Mouse (Mus musculus) midbrain, embryonic 11.5 days (tissue): Measurements from ENCODE around the gene Cyp2f2. TPM values are rescaled to one million over a fixed set of nuclear protein-coding genes. Genes with fewer than 3 reads are reported as not detected.

Experiments used
- ATAC-seq: fragments of 200-750 bp; cut with Nextera tagmentation; 2 replicates; pipeline ENCODE4 v1.8.0; 2017; ENCODE audit warnings: moderate TSS enrichment, moderate library complexity; ENCODE audit not compliant: low FRiP score
- DNase-seq: peaks from one replicate; pipeline ENCODE4 v3.0.0; 2015; ENCODE audit warnings: low spot score; ENCODE audit errors: missing footprints
- H3K27ac ChIP-seq: fragments of 300-500 bp; sonication (generic); 2 replicates; pipeline ENCODE4 v1.5.1; 2014; ENCODE audit warnings: low read depth, low read length
- H3K27me3 ChIP-seq: fragments of 300-500 bp; sonication (generic); 2 replicates; pipeline ENCODE4 v1.6.1; 2014; ENCODE audit warnings: mild to moderate bottlenecking, low read length, moderate library complexity, mixed read lengths; ENCODE audit not compliant: control insufficient read depth, insufficient read depth
- H3K36me3 ChIP-seq: fragments of 300-500 bp; sonication (generic); 2 replicates; pipeline ENCODE4 v1.6.1; 2014; ENCODE audit warnings: mild to moderate bottlenecking, low read length, moderate library complexity, mixed read lengths; ENCODE audit not compliant: control insufficient read depth, insufficient read depth
- H3K4me1 ChIP-seq: fragments of 300-500 bp; sonication (generic); 2 replicates; pipeline ENCODE4 v1.6.1; 2014; ENCODE audit warnings: low read length; ENCODE audit not compliant: control insufficient read depth, insufficient read depth
- H3K4me2 ChIP-seq: fragments of 300-500 bp; sonication (generic); 2 replicates; pipeline ENCODE4 v1.6.1; 2014; ENCODE audit warnings: mild to moderate bottlenecking, moderate library complexity
- H3K4me3 ChIP-seq: fragments of 300-500 bp; sonication (generic); 2 replicates; pipeline ENCODE4 v1.5.1; 2014; ENCODE audit warnings: low read depth, low read length
- H3K9ac ChIP-seq: fragments of 300-500 bp; sonication (generic); 2 replicates; pipeline ENCODE4 v1.6.1; 2014; ENCODE audit warnings: low read length
- H3K9me3 ChIP-seq: fragments of 300-500 bp; sonication (generic); 2 replicates; pipeline ENCODE4 v1.6.1; 2016; ENCODE audit warnings: low read length; ENCODE audit not compliant: control insufficient read depth
- WGBS: fragments of 180-500 bp; shearing (Covaris S2); extraction: QIAGEN DNeasy Blood & Tissue Kit; methylation state at CpG from one replicate; pipeline ENCODE4 v1.1.7; 2014; 5-methylcytosine and 5-hydroxymethylcytosine counted together
- microRNA-seq: library from miRNA; unstranded; fragments of <30 nt; microRNA quantifications from one replicate; pipeline ENCODE4, GENCODE M21; 2017
- polyA plus RNA-seq: library from polyadenylated mRNA; unstranded; fragments of >200 nt; fragmentation: Nextera tagmentation; extraction: Ambion mirVana; gene quantifications from 2 replicates; pipeline ENCODE4 v1.2.1, GENCODE M21; 2014

Cyp2f2 gene
- polyA plus RNA-seq, 1 experiment from 2014 or later = not detected

DNA sequence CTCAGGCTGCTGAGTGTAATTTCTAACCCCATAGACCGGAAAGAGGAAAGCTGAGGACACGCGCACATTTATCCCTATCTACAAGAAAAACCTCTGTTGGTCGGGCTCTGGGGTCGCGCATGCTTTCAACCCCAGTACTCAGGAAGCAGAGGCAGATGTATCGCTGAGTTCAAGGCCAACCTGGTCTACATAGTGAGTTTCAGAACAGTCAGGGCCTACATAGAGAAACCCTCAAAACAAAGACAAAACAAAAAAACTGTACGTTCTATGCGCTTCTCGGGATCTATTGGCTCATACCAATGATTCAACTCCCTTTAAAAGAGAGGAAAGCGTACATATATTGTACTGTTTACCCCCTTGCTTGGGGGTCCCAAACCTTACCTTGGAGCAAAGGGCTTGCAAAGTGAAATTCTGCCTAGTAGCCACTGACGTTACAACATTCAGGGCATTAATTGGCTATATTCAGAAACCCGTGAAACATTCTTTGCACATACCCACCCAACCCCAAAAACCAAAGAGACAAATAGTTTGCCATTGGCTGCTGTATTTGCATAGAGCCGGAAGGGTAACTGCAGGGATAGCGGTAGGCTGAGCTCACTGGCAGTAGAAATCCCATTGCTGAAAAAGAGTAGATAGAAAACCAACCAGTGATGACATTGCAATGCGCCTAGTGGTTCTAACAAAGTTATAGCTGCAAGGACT is 59.7 kb downstream of the Cyp2f2 start:
- peak overlapping the region; percentile 69 for H3K27ac ChIP-seq
- DNase-seq = no peak
- H3K36me3 ChIP-seq = no peaks in the 10 kb centered on the region; the same call in 1 of the 2 replicates
- no peaks in the 10 kb centered on the region for H3K9me3 ChIP-seq
- H3K4me2 ChIP-seq = peak overlapping the region; percentile 50
- H3K4me1 ChIP-seq = peaks cover 8% of the 10 kb centered on the region
- 48% methylated on average over 16 of the region's 16 CpGs for WGBS
- H3K4me3 ChIP-seq = peak overlapping the region; percentile 72
- no peaks in the 10 kb centered on the region for H3K27me3 ChIP-seq
- ATAC-seq = no peak
- H3K9ac ChIP-seq = peak overlapping the region; percentile 58

DNA sequence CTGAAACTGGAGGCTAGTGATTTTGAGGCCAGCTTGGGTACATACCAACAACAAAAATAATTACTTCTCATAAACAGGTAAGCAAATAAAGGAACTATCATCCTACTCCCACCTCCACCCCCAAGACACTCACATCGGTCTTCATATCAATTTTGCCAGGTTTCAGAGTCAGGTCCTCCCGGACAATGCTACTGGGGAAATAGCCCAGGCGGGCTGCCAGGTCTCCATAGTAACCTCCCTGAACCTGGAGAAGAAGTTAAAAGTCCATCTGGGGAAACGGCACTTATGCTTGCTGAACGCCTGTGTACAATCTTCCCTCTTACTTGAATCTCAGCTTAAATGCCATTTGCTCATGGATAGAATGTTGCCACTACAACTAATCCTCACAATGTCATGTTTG is 60.3 kb downstream of the Cyp2f2 start:
- no peak overlapping the region for H3K9ac ChIP-seq
- peaks cover 8% of the 10 kb centered on the region for H3K4me1 ChIP-seq
- no peak overlapping the region for H3K4me2 ChIP-seq
- no peaks in the 10 kb centered on the region for H3K9me3 ChIP-seq
- no peaks in the 10 kb centered on the region for H3K27me3 ChIP-seq
- H3K27ac ChIP-seq = no peak overlapping the region
- peaks cover 5% of the 10 kb centered on the region for H3K36me3 ChIP-seq
- 58% methylated on average over 5 of the region's 5 CpGs for WGBS
- no peak for ATAC-seq
- no peak overlapping the region for H3K4me3 ChIP-seq
- peak; percentile 41 for DNase-seq

DNA sequence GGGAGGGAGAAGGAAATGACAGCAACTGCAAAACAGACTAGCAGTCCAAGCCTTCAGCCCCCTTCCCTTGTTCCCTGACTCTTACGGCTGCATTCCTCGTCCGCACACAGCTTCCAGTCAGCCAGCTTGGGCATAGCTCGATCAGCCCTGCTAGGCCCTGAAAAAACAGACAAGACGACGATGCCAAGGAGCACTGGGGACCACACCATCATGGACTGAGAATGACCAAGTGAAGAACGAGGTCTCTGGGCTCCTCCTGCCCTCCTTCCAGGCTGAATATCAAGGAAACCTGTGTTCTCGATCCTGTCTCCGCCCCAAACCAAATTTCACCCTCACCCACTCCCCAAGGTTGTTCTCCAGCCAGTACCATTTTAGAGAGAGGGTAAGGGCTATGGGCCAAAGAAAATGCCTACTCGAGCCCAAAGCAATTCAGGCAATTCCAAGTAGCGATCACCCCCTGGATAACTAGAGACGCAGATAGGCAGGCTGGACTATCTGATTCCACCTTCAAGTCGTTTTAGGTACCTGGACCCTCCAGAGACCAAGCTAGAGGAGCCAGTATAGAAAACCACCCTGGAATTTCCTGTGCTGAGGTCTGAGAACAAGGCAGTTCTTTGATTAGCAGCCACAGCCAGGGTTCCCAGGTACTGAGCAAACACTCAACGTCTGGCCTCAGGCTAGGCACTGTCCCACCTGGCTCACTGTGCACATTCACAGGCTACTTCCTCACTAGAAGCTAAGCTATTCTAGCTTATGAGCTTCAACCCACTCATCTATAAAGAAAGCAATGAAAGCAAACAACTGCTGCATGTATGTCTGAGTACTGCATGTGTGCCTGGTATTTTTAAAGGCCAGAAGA is 61.4 kb downstream of the Cyp2f2 start, which contains the start of the genes Gm21983 and Mia:
Gm21983 (minus strand) TSS at position 250 of the 859 bp plus-strand sequence.
Mia (minus strand) TSS at position 321 of the 859 bp plus-strand sequence.
- Histone ChIP-seq H3K36me3 (peaks cover 14% of the 10 kb centered on the region), H3K4me2 (no peak within 1 kb of the TSS), H3K9me3 (no peaks in the 10 kb centered on the region), H3K9ac (no peak within 1 kb of the TSS), H3K27me3 (no peaks in the 10 kb centered on the region), H3K27ac (no peak within 1 kb of the TSS), H3K4me1 (peaks cover 8% of the 10 kb centered on the region), H3K4me3 (no peak within 1 kb of the TSS)
- DNase-seq (peak; percentile 44), ATAC-seq (no peak)
- 70% methylated on average over 14 of the region's 14 CpGs for WGBS

DNA sequence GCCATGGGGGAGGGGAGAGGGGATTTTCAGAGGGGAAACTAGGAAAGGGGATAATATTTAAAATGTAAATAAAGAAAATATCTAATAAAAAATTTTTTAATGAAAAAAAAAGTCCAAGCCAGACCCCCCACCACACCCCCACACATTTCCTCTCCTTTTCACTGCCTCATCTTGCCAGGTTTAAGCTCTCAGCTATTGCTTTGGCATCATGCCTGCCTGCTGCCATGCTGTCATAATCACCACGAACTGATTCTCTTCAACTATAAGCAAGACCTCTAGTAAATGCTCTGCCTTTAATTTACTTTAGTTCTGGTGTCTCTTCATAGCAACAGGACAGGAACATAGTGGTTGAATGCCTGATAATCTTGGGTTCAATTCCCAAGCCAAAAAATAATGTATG is 62.8 kb downstream of the Cyp2f2 start:
- Histone ChIP-seq H3K27ac (no peak overlapping the region), H3K4me2 (no peak overlapping the region), H3K36me3 (peaks cover 20% of the 10 kb centered on the region), H3K9ac (no peak overlapping the region), H3K9me3 (no peaks in the 10 kb centered on the region), H3K4me1 (peaks cover 8% of the 10 kb centered on the region), H3K27me3 (no peaks in the 10 kb centered on the region), H3K4me3 (no peak overlapping the region)
- ATAC-seq (no peak), DNase-seq (no peak)
- 97% methylated on average over 1 of the region's 1 CpGs for WGBS

Small RNAs within 50 kb of the gene (microRNA-seq; reads per million reads assigned to microRNA genes)
- gene Mir3101 = not detected

Other genes with a start within 250 kb of the Cyp2f2 start
- gene Cyp2a22, start 180.5 kb upstream of the Cyp2f2 start, polyA plus RNA-seq = not detected in 2 replicates
- not detected in 2 replicates for gene Cyp2a12, start 90.8 kb upstream of the Cyp2f2 start, polyA plus RNA-seq
- 0.11 and 0.19 TPM in 2 replicates for gene Cyp2t4, start 33.8 kb downstream of the Cyp2f2 start, polyA plus RNA-seq
- gene Egln2, start 46.9 kb downstream of the Cyp2f2 start, polyA plus RNA-seq = 36.4 and 43.5 TPM in 2 replicates
- gene Rab4b, start 59.0 kb downstream of the Cyp2f2 start, polyA plus RNA-seq = 57.4 and 59.1 TPM in 2 replicates
- not detected in 2 replicates for gene Gm21983, start 61.2 kb downstream of the Cyp2f2 start, polyA plus RNA-seq
- gene Mia, start 61.2 kb downstream of the Cyp2f2 start, polyA plus RNA-seq = 0.93 and 1.4 TPM in 2 replicates
- gene BC024978, start 75.9 kb downstream of the Cyp2f2 start, polyA plus RNA-seq = 4.0 and 4.1 TPM in 2 replicates
- gene Snrpa, start 76.4 kb downstream of the Cyp2f2 start, polyA plus RNA-seq = 339 and 364 TPM in 2 replicates
- gene Itpkc, start 108.8 kb downstream of the Cyp2f2 start, polyA plus RNA-seq = 5.0 and 6.6 TPM in 2 replicates
- gene Coq8b, start 113.1 kb downstream of the Cyp2f2 start, polyA plus RNA-seq = 16.1 and 16.6 TPM in 2 replicates
- gene Numbl, start 138.5 kb downstream of the Cyp2f2 start, polyA plus RNA-seq = 16.9 and 17.7 TPM in 2 replicates
- gene Ltbp4, start 217.8 kb downstream of the Cyp2f2 start, polyA plus RNA-seq = 2.9 and 5.8 TPM in 2 replicates
- gene Shkbp1, start 236.1 kb downstream of the Cyp2f2 start, polyA plus RNA-seq = 45.9 and 50.7 TPM in 2 replicates
- gene Gm20479, start 237.5 kb downstream of the Cyp2f2 start, polyA plus RNA-seq = not detected in 2 replicates